Mouse (Mus musculus) kidney, postnatal 36 days (tissue): ENCODE results near the gene Phox2a.

Source experiments
- DNase-seq, 2 experiments: peaks; one replicate each; pipeline ENCODE4 v3.0.0; 2021 to 2022; ENCODE audit warnings: mixed read lengths in 2 of 2

Phox2a gene

GRCm38 (mm10) chr7:101837606-101838471, 19.7 kb downstream of the Phox2a start, which contains the start of gene Inppl1:
Gene Inppl1 (minus strand): TSS chr7:101838229.
- peak; percentile 98 for DNase-seq

GRCm38 (mm10) chr7:101844186-101844585, 26.1 kb downstream of the Phox2a start:
- DNase-seq = no peak

GRCm38 (mm10) chr7:101847934-101848333, 29.8 kb downstream of the Phox2a start:
- no peak for DNase-seq

GRCm38 (mm10) chr7:101851689-101852088, 33.6 kb downstream of the Phox2a start:
- DNase-seq = no peak

- peak; percentile 31 to 60 for DNase-seq
These were observed 34.7 kb downstream of the Phox2a start for GRCm38 (mm10) chr7:101852846-101853245.

GRCm38 (mm10) chr7:101853816-101854215, 35.7 kb downstream of the Phox2a start:
- no peak for DNase-seq

- DNase-seq = no peak
These were observed 39.0 kb downstream of the Phox2a start, which contains the start of gene Folr2 for GRCm38 (mm10) chr7:101857094-101857493. Gene Folr2 (minus strand): TSS chr7:101857194.

GRCm38 (mm10) chr7:101858362-101858761, 40.2 kb downstream of the Phox2a start:
- DNase-seq = no peak

- peak; percentile 71 to 80 for DNase-seq
These were observed 42.9 kb downstream of the Phox2a start for GRCm38 (mm10) chr7:101860978-101861377.

- DNase-seq = no peak
These were observed 44.2 kb downstream of the Phox2a start for GRCm38 (mm10) chr7:101862291-101862690.

- DNase-seq = no peak
These were observed 45.3 kb downstream of the Phox2a start, which contains the start of gene Anapc15 for GRCm38 (mm10) chr7:101863415-101863814. Gene Anapc15 (plus strand): TSS chr7:101863715.

- peak; percentile 40 to 42 for DNase-seq
These were observed 48.6 kb downstream of the Phox2a start for GRCm38 (mm10) chr7:101866491-101867265.

- no peak for DNase-seq
These were observed 49.4 kb downstream of the Phox2a start for GRCm38 (mm10) chr7:101867482-101867881.

GRCm38 (mm10) chr7:101868241-101869162, 50.4 kb downstream of the Phox2a start:
- DNase-seq = peak; percentile 67 to 79

- peak; percentile 49 to 60 for DNase-seq
These were observed 51.0 kb downstream of the Phox2a start for GRCm38 (mm10) chr7:101869163-101869500.

- DNase-seq = peak; percentile 73 to 87
These were observed 52.5 kb downstream of the Phox2a start, which contains the start of gene Folr1 for GRCm38 (mm10) chr7:101870629-101871028. Gene Folr1 (minus strand): TSS chr7:101870788.

GRCm38 (mm10) chr7:101871296-101871695, 53.2 kb downstream of the Phox2a start:
- DNase-seq = peak; percentile 26 to 45
